8 mouse cellular contexts compared by ENCODE assay signal in the genomic region with DNA sequence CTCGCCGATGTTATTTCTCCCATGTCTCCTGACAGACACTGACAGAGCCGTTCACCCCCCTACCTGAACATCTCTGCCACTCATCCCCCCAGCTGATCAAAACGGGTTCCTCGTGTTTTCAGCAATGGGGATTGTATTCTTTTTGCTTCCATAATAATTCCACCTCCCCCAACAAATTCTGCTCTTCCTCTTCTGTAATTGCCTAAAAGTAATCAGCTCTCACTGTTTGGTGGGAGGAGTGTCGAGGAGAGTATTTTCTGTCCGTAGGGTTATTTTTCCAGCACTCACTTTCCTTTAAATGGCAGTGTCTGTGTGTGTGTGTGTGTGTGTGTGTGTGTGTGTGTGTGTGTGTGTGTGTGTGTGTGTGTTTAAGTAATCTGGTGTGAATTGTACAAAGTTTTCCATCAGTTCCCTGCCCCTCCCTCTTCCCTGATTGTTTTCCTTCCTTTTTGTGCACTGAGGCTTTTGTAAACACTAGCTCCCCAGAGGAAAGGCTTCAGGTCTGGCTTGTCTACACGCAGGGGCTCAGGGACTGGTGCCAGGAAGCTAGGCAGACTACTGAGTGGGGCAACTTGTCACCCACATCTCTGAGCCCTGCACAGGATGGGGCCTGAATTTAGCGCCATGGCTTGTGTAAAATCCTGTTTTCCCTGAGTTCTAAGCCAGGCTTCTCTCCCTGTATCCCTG. TPM values are rescaled to one million over a fixed set of nuclear protein-coding genes. Genes with fewer than 3 reads are reported as not detected.
A peak's percentile ranks its signal among the peaks of the same experiment; 100 is the strongest.
DNase-seq lines count a peak whose midpoint lies in the region; ATAC-seq and TF ChIP-seq lines count a peak whose summit lies in the region.

No protein-coding gene starts in this region.

- no peak for DNase-seq in ES-E14 (ENCODE audit: low read depth, low spot score)
- DNase-seq in heart, postnatal 25 days (ENCODE audit: low spot score) = peak; percentile 70
- no peak for DNase-seq in limb, embryonic 10.5 days (ENCODE audit: low spot score)
- DNase-seq in layer of hippocampus, adult 9-10 months (ENCODE audit: low spot score) = no peak
- DNase-seq in right cerebral cortex, postnatal 36 days (ENCODE audit: low spot score in 2 of 2) = no peak

- no peaks in the 10 kb centered on the region for H3K27me3 ChIP-seq in C2C12 (ENCODE audit: control insufficient read depth, insufficient read depth, insufficient read length)
- H3K27me3 ChIP-seq in embryonic facial prominence, embryonic 15.5 days = no peaks in the 10 kb centered on the region
- peaks cover 13% of the 10 kb centered on the region for H3K27me3 ChIP-seq in limb, embryonic 10.5 days (ENCODE audit: low read depth, poor library complexity, severe bottlenecking)
- no peaks in the 10 kb centered on the region for H3K27me3 ChIP-seq in midbrain, embryonic 15.5 days (replicated peaks)

- H3K36me3 ChIP-seq in C2C12 (ENCODE audit: control insufficient read depth, insufficient read depth) = peaks cover 19% of the 10 kb centered on the region
- H3K36me3 ChIP-seq in ES-E14 (ENCODE audit: control insufficient read depth, insufficient read depth, low read length, poor library complexity, severe bottlenecking) = peaks cover 17% of the 10 kb centered on the region
- 0 out of 2 replicates have a peak, but pooled peaks cover 5% of the 10 kb centered on the region for H3K36me3 ChIP-seq in embryonic facial prominence, embryonic 15.5 days
- peaks cover 19% of the 10 kb centered on the region for H3K36me3 ChIP-seq in limb, embryonic 10.5 days
- H3K36me3 ChIP-seq in midbrain, embryonic 15.5 days (replicated peaks) = no peaks in the 10 kb centered on the region

- H3K27ac ChIP-seq in ES-E14 (ENCODE audit: insufficient read depth, low read depth, low read length, poor library complexity, severe bottlenecking) = no peak overlapping the region; the same call in 1 of the 2 replicates
- peak overlapping the region; percentile 83 for H3K27ac ChIP-seq in embryonic facial prominence, embryonic 15.5 days (replicated peaks)
- H3K27ac ChIP-seq in limb, embryonic 10.5 days = peak overlapping the region; percentile 85
- H3K27ac ChIP-seq in midbrain, embryonic 15.5 days = peak overlapping the region; percentile 82

- no peak overlapping the region for H3K4me3 ChIP-seq in C2C12 (ENCODE audit: insufficient read depth, poor library complexity, severe bottlenecking)
- peak overlapping the region; percentile 44 to 65 for H3K4me3 ChIP-seq in ES-E14 (ENCODE audit: insufficient read depth in 1 of 2, low read depth in 1 of 2, low read length in 2 of 2, poor library complexity in 1 of 2, severe bottlenecking in 1 of 2)
- H3K4me3 ChIP-seq in embryonic facial prominence, embryonic 15.5 days (replicated peaks) = peak overlapping the region; percentile 79
- peak overlapping the region; percentile 71 for H3K4me3 ChIP-seq in limb, embryonic 10.5 days
- peak overlapping the region; percentile 52 for H3K4me3 ChIP-seq in midbrain, embryonic 15.5 days

- TF ChIP-seq CTCF in C2C12 (IDR thresholded peaks at IDR 0.05; ENCODE audit: control insufficient read depth, insufficient read depth, insufficient read length) = no peak

- peak overlapping the region; percentile 48 for H3ac ChIP-seq in C2C12 (ENCODE audit: control insufficient read depth, insufficient read length, low read depth)

- peaks cover 7 to 17% of the 10 kb centered on the region in 2 experiments; a peak in 2 of 4 replicates for H3K4me1 ChIP-seq in ES-E14 (ENCODE audit: control insufficient read depth in 2 of 2, insufficient read depth in 2 of 2, low read length in 2 of 2, poor library complexity in 1 of 2)
- H3K4me1 ChIP-seq in embryonic facial prominence, embryonic 15.5 days = peaks cover 51% of the 10 kb centered on the region
- peaks cover 42% of the 10 kb centered on the region for H3K4me1 ChIP-seq in limb, embryonic 10.5 days
- peaks cover 33% of the 10 kb centered on the region for H3K4me1 ChIP-seq in midbrain, embryonic 15.5 days

- WGBS in embryonic facial prominence, embryonic 15.5 days = 5% methylated on average over 9 of the region's 9 CpGs
- WGBS in limb, embryonic 10.5 days = 9% methylated on average over 9 of the region's 9 CpGs
- WGBS in midbrain, embryonic 15.5 days = 4% methylated on average over 9 of the region's 9 CpGs

- H3K79me2 ChIP-seq in C2C12 (ENCODE audit: control insufficient read depth, insufficient read depth) = peaks cover 25% of the 10 kb centered on the region

- peak overlapping the region; percentile 87 for H3K4me2 ChIP-seq in embryonic facial prominence, embryonic 15.5 days (replicated peaks)
- H3K4me2 ChIP-seq in midbrain, embryonic 15.5 days = peak overlapping the region; percentile 71

- in situ Hi-C loops in ES-E14 (cut with MboI; ENCODE audit: low sequenced_read_pairs in 2 of 2, unreplicated experiment in 2 of 2) = no loop called here

- peaks cover 3% of the 10 kb centered on the region for H3K79me3 ChIP-seq in C2C12 (ENCODE audit: low read depth)

- peak overlapping the region; percentile 47 for H3K9ac ChIP-seq in ES-E14 (ENCODE audit: insufficient read depth, low read depth, low read length, poor library complexity, severe bottlenecking)
- H3K9ac ChIP-seq in embryonic facial prominence, embryonic 15.5 days = peak overlapping the region; percentile 45
- H3K9ac ChIP-seq in midbrain, embryonic 15.5 days = peak overlapping the region; percentile 54

- H3K9me3 ChIP-seq in ES-E14 (ENCODE audit: control insufficient read depth, insufficient read depth, low read depth, low read length) = no peaks in the 10 kb centered on the region
- H3K9me3 ChIP-seq in embryonic facial prominence, embryonic 15.5 days (replicated peaks) = no peaks in the 10 kb centered on the region
- H3K9me3 ChIP-seq in limb, embryonic 10.5 days (replicated peaks) = no peaks in the 10 kb centered on the region
- H3K9me3 ChIP-seq in midbrain, embryonic 15.5 days = no peaks in the 10 kb centered on the region

- ATAC-seq in embryonic facial prominence, embryonic 15.5 days (ENCODE audit: insufficient number of reproducible peaks, low FRiP score, low TSS enrichment, low read depth) = no peak; the same call in 1 of the 2 replicates
- ATAC-seq in midbrain, embryonic 15.5 days (replicated peaks) = 0 out of 2 replicates have a peak, but pooled peaks have one; percentile 4

- intact Hi-C loops in heart, postnatal 25 days (cut with DNase I) = loop anchor here (2.0 kb wide), 1 partner anchor 19 kb away; no protein-coding TSS in a partner anchor

TF ChIP-seq in C2C12, 6 proteins besides CTCF, POLR2A, EP300 and RAD21:
- no peak for TF ChIP-seq MYOD1 (IDR thresholded peaks at IDR 0.05; ENCODE audit: control insufficient read depth, insufficient read length, low read depth)
- no peak for TF ChIP-seq USF1 (IDR thresholded peaks at IDR 0.05; ENCODE audit: low read depth)
- TF ChIP-seq MYOG (IDR thresholded peaks at IDR 0.05; ENCODE audit: control insufficient read depth, extremely low read depth, insufficient read length) = no peak
- TF ChIP-seq CEBPB (IDR thresholded peaks at IDR 0.05; ENCODE audit: low read depth) = no peak
TF ChIP-seq in C2C12: peak in this region for 0.

TF ChIP-seq in ES-E14, 5 proteins besides CTCF, POLR2A, EP300 and RAD21:
- no peak for TF ChIP-seq MAFK (IDR thresholded peaks at IDR 0.05; ENCODE audit: insufficient read depth, low read depth, low read length)
- no peak for TF ChIP-seq ZNF384 (IDR thresholded peaks at IDR 0.05; ENCODE audit: low read depth, low read length)
- TF ChIP-seq ZC3H11A (IDR thresholded peaks at IDR 0.05; ENCODE audit: borderline replicate concordance, low read depth, low read length) = no peak
- TF ChIP-seq HCFC1 (IDR thresholded peaks at IDR 0.05; ENCODE audit: borderline replicate concordance, insufficient read depth, low read length) = no peak
- no peak for TF ChIP-seq CHD2 (IDR thresholded peaks at IDR 0.05; ENCODE audit: low read depth, low read length)

RNA-seq across cellular contexts. Expression of a gene that starts 0.7 kb away (rescaled TPM):
- polyA plus RNA-seq in C2C12 (2012; fragmentation: generic; extraction: Trizol) = 10.2 TPM
- total RNA-seq in ES-E14 (2012; rRNA removed) = 40.2 and 47.5 TPM in 2 replicates
- 39.9 and 41.3 TPM in 2 replicates for polyA plus RNA-seq in embryonic facial prominence, embryonic 15.5 days (2015; fragmentation: Nextera tagmentation; extraction: Ambion mirVana)
- 10 to 100 TPM; 25.7 to 29.2 TPM for total RNA-seq in heart, postnatal 25 days (2021)
- 10.1 and 17.7 TPM in 2 replicates for polyA plus RNA-seq in limb, embryonic 10.5 days (2016; fragmentation: Nextera tagmentation; extraction: Ambion mirVana)
- polyA plus RNA-seq in midbrain, embryonic 15.5 days (2015; fragmentation: Nextera tagmentation; extraction: Ambion mirVana) = 37.2 and 42.2 TPM in 2 replicates

RNA-seq across cellular contexts. Expression of a gene that starts 31.4 kb away (rescaled TPM):
- polyA plus RNA-seq in C2C12 (2012; fragmentation: generic; extraction: Trizol) = 0.02 TPM
- 0.13 and 0.32 TPM in 2 replicates for total RNA-seq in ES-E14 (2012; rRNA removed)
- 0.61 and 0.67 TPM in 2 replicates for polyA plus RNA-seq in embryonic facial prominence, embryonic 15.5 days (2015; fragmentation: Nextera tagmentation; extraction: Ambion mirVana)
- total RNA-seq in heart, postnatal 25 days (2021) = not detected
- not detected in 2 replicates for polyA plus RNA-seq in limb, embryonic 10.5 days (2016; fragmentation: Nextera tagmentation; extraction: Ambion mirVana)
- 0.09 and 0.10 TPM in 2 replicates for polyA plus RNA-seq in midbrain, embryonic 15.5 days (2015; fragmentation: Nextera tagmentation; extraction: Ambion mirVana)

RNA-seq across cellular contexts. Expression of a gene that starts 42.6 kb away (rescaled TPM):
- polyA plus RNA-seq in C2C12 (2012; fragmentation: generic; extraction: Trizol) = 0.53 TPM
- total RNA-seq in ES-E14 (2012; rRNA removed) = not detected in 2 replicates
- polyA plus RNA-seq in embryonic facial prominence, embryonic 15.5 days (2015; fragmentation: Nextera tagmentation; extraction: Ambion mirVana) = 22.2 and 30.8 TPM in 2 replicates
- 10 to 100 TPM; 11.6 to 12.1 TPM for total RNA-seq in heart, postnatal 25 days (2021)
- 2.4 and 2.5 TPM in 2 replicates for polyA plus RNA-seq in limb, embryonic 10.5 days (2016; fragmentation: Nextera tagmentation; extraction: Ambion mirVana)
- 15.2 and 21.1 TPM in 2 replicates for polyA plus RNA-seq in midbrain, embryonic 15.5 days (2015; fragmentation: Nextera tagmentation; extraction: Ambion mirVana)
